Mouse (Mus musculus): ENCODE results near the gene Veph1. TPM values are rescaled to one million over a fixed set of nuclear protein-coding genes. Genes with fewer than 3 reads are reported as not detected.
A peak's percentile ranks its signal among the peaks of the same experiment; 100 is the strongest.

Gene Veph1
- polyA plus RNA-seq, 1 experiment from 2014 or later, result 0.77 TPM

DNA sequence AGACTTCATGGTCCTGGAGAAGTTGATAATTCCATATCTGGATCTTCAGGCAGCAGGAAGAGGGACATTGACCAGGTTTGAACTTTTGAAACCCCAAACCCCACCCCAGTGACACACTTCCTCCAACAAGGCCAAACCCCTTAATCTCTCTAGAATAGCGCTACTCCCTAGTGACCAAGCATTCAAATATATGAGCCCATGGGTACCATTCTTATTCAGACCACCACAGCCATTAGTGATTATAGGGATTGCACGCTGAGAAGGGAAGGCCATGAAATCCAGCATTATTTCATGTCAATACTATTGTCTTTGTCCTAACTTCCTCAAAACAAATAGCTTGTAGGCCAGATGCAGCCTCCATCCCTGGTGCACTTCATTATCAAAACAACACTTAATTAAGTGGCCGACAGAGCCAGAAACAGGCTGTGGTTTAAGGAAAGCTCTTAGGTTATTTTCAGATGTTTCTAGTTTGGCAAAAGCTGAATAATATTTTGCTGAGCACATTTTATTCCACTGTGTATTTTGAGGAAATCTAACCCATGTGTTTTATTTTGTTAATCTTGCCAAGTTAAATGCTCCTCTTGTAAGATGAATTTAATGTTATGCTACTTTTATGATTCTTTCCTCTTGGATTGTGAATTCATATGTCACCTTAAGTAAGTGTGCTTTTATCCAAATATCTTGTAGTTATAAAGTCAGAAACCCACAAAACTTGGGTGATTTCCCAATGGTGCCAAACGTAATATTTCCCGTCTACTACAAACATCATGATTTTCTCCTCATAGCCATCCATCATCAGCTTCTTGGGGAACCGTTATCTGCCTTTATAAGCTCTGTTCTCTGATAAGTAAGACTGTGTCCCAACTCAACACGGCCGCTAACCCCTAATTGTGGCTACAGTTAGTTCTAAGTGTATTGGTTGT is 18.4 kb upstream of the Veph1 start:
- no peak overlapping the region for H3K9ac ChIP-seq (ENCODE audit: low read length)
- H3K36me3 ChIP-seq (ENCODE audit: control insufficient read depth, insufficient read depth, low read length), result no peaks in the 10 kb centered on the region
- H3K27me3 ChIP-seq (ENCODE audit: control insufficient read depth, insufficient read depth, low read length), result no peaks in the 10 kb centered on the region
- 88% methylated on average over 8 of the region's 8 CpGs for WGBS
- H3K4me3 ChIP-seq (ENCODE audit: low read depth, low read length), result no peak overlapping the region
- no peak overlapping the region for H3K4me2 ChIP-seq (ENCODE audit: low read depth, severe bottlenecking)
- DNase-seq (ENCODE audit: low spot score), result no peak
- no peaks in the 10 kb centered on the region for H3K4me1 ChIP-seq (ENCODE audit: control insufficient read depth, insufficient read depth, low read length)
- ATAC-seq (ENCODE audit: insufficient number of reproducible peaks, low FRiP score, low TSS enrichment, low read depth), result no peak
- no peak overlapping the region for H3K27ac ChIP-seq (replicated peaks; ENCODE audit: low read depth, low read length)
- no peaks in the 10 kb centered on the region for H3K9me3 ChIP-seq (ENCODE audit: control insufficient read depth, low read length)

DNA sequence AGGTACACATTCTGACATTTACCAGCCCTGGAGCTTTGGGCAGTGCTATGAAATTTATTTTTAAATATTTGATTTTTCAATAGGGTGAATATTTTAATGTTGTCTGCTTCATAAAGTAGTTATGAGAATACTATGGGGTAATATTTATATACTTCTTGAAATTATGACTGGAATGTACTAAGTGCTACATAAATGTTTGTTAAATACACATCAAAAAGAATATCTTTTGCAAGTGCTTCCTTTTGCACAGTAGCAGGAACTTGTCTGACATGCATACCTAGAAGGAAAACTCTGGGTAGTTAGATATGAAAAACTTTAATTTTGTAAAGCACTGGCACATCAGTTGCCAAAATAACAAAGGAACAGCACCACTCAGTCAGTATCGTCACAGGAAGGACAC is 13.9 kb upstream of the Veph1 start:
- no peak for DNase-seq (ENCODE audit: low spot score)
- 89% methylated on average over 1 of the region's 1 CpGs for WGBS
- no peaks in the 10 kb centered on the region for H3K4me1 ChIP-seq (ENCODE audit: control insufficient read depth, insufficient read depth, low read length)

DNA sequence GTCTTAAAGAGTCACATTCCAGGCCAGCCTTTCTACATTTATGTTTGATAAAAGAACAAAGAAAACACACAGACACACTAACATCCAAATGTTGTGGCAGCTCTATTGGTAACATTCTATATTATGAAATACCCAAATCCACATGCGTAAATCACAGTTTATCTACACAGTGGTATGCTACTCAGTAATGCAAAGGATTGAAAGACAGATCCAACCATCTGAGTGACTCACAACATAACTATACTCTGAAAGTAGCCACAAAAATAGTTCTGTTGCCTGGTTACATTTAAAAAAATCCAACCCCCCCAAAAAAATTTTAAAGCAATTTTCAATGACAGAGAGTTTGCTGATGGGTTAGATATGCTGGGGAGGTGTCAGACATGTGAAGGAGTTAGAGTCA is 12.9 kb upstream of the Veph1 start:
- H3K36me3 ChIP-seq (ENCODE audit: control insufficient read depth, insufficient read depth, low read length), result no peaks in the 10 kb centered on the region
- ATAC-seq (ENCODE audit: insufficient number of reproducible peaks, low FRiP score, low TSS enrichment, low read depth), result no peak
- no peak overlapping the region for H3K4me3 ChIP-seq (ENCODE audit: low read depth, low read length)
- H3K9ac ChIP-seq (ENCODE audit: low read length), result no peak overlapping the region
- no peaks in the 10 kb centered on the region for H3K4me1 ChIP-seq (ENCODE audit: control insufficient read depth, insufficient read depth, low read length)
- no peaks in the 10 kb centered on the region for H3K27me3 ChIP-seq (ENCODE audit: control insufficient read depth, insufficient read depth, low read length)
- WGBS, result 94% methylated on average over 1 of the region's 1 CpGs
- H3K4me2 ChIP-seq (ENCODE audit: low read depth, severe bottlenecking), result no peak overlapping the region
- no peaks in the 10 kb centered on the region for H3K9me3 ChIP-seq (ENCODE audit: control insufficient read depth, low read length)
- no peak overlapping the region for H3K27ac ChIP-seq (replicated peaks; ENCODE audit: low read depth, low read length)
- no peak for DNase-seq (ENCODE audit: low spot score)

More for the DNA sequence above, 13.9 kb upstream of the Veph1 start:
- Histone ChIP-seq H3K27me3 (ENCODE audit: control insufficient read depth, insufficient read depth, low read length) (no peaks in the 10 kb centered on the region), H3K9ac (ENCODE audit: low read length) (no peak overlapping the region), H3K36me3 (ENCODE audit: control insufficient read depth, insufficient read depth, low read length) (no peaks in the 10 kb centered on the region), H3K27ac (replicated peaks; ENCODE audit: low read depth, low read length) (no peak overlapping the region), H3K4me3 (ENCODE audit: low read depth, low read length) (no peak overlapping the region), H3K9me3 (ENCODE audit: control insufficient read depth, low read length) (no peaks in the 10 kb centered on the region), H3K4me2 (ENCODE audit: low read depth, severe bottlenecking) (no peak overlapping the region)
- no peak for ATAC-seq (ENCODE audit: insufficient number of reproducible peaks, low FRiP score, low TSS enrichment, low read depth)

DNA sequence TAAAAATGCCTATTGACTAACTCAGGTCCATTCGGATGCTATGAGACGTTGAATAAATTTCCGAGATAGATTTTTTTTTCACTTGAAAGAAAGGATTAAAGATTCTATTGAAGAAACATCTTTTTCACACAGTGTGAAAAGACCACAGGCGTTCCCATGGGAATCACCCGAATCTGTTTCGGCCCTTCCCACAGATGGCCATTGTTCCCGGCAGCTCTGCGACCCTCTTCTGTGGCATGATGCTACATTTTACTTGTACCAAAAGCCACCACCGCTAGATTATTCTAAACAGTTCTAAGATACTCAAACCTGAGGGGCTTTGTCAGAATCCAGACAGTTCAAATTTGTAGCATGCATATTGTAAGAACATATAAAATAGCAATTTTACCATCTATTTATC is 1.4 kb downstream of the Veph1 start:
- 88% methylated on average over 9 of the region's 9 CpGs for WGBS
- DNase-seq (ENCODE audit: low spot score), result no peak
- H3K4me1 ChIP-seq (ENCODE audit: control insufficient read depth, insufficient read depth, low read length), result peaks cover 5% of the 10 kb centered on the region; the same call in 1 of the 2 replicates

DNA sequence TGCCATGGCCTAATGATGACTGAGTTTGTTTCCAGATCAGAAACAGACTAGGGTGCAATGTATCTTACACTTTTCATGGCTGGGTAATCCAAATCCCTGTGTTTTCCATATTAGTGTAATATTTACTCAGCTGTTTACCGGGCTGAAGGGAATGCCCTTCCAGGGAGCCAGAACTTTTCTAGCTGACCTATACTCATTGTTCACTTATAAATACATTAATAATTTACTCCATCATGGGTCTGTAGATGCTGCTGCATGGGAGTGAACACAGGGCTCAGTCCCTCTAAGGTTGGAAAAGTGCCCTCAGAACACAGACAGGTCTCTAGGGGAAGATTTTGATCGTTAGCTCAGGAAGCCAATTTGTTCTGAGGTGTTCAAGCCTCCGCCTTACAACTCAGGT is 1.9 kb downstream of the Veph1 start:
- H3K4me3 ChIP-seq (ENCODE audit: low read depth, low read length), result no peak overlapping the region
- H3K36me3 ChIP-seq (ENCODE audit: control insufficient read depth, insufficient read depth, low read length), result no peaks in the 10 kb centered on the region
- no peak overlapping the region for H3K9ac ChIP-seq (ENCODE audit: low read length)
- no peak overlapping the region for H3K4me2 ChIP-seq (ENCODE audit: low read depth, severe bottlenecking)
- peaks cover 5% of the 10 kb centered on the region; the same call in 1 of the 2 replicates for H3K4me1 ChIP-seq (ENCODE audit: control insufficient read depth, insufficient read depth, low read length)
- no peaks in the 10 kb centered on the region for H3K9me3 ChIP-seq (ENCODE audit: control insufficient read depth, low read length)
- ATAC-seq (ENCODE audit: insufficient number of reproducible peaks, low FRiP score, low TSS enrichment, low read depth), result no peak
- no peak overlapping the region for H3K27ac ChIP-seq (replicated peaks; ENCODE audit: low read depth, low read length)
- no peak for DNase-seq (ENCODE audit: low spot score)
- H3K27me3 ChIP-seq (ENCODE audit: control insufficient read depth, insufficient read depth, low read length), result no peaks in the 10 kb centered on the region
- 87% methylated on average over 3 of the region's 3 CpGs for WGBS

More for the DNA sequence above, 1.4 kb downstream of the Veph1 start:
- Histone ChIP-seq H3K36me3 (ENCODE audit: control insufficient read depth, insufficient read depth, low read length) (no peaks in the 10 kb centered on the region), H3K9ac (ENCODE audit: low read length) (no peak overlapping the region), H3K4me2 (ENCODE audit: low read depth, severe bottlenecking) (no peak overlapping the region), H3K27me3 (ENCODE audit: control insufficient read depth, insufficient read depth, low read length) (no peaks in the 10 kb centered on the region), H3K27ac (replicated peaks; ENCODE audit: low read depth, low read length) (no peak overlapping the region), H3K4me3 (ENCODE audit: low read depth, low read length) (no peak overlapping the region), H3K9me3 (ENCODE audit: control insufficient read depth, low read length) (no peaks in the 10 kb centered on the region)
- ATAC-seq (ENCODE audit: insufficient number of reproducible peaks, low FRiP score, low TSS enrichment, low read depth), result no peak

DNA sequence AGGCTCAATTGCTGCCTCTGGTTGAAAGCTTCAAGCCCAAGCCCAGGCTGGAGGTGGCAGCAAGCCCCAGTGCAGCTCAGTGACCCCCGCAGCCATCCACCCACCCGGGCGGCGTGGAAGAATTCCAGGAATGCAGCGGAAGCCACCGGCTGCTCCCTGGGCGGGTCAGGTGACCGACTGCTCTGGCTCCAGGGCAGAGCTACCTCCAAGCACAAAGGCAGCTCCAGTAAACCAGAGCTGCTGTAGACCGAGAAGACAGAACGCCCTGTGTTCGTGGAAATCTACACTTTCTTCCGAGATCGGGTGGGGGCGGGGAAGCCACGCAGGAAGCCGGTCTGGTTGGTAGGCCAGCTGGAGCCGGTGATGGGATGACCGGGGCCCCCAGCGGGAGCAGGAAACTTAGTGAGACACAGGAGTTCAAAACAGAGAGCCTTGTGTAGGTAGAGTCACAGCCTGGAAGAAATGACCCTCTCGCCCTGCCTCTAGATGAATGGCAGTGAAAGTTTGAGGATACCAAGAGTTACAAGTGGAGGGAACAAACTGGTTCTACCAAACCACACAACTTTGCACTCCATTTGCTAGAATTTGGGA is 4.2 kb downstream of the Veph1 start:
- no peaks in the 10 kb centered on the region for H3K36me3 ChIP-seq (ENCODE audit: control insufficient read depth, insufficient read depth, low read length)
- no peaks in the 10 kb centered on the region for H3K9me3 ChIP-seq (ENCODE audit: control insufficient read depth, low read length)
- ATAC-seq (ENCODE audit: insufficient number of reproducible peaks, low FRiP score, low TSS enrichment, low read depth) (peak; percentile 89), DNase-seq (ENCODE audit: low spot score) (peak; percentile 89)
- peak overlapping the region; percentile 49 for H3K9ac ChIP-seq (ENCODE audit: low read length)
- 0 out of 2 replicates have a peak overlapping the region, but pooled peaks have one; percentile 5 for H3K4me3 ChIP-seq (ENCODE audit: low read depth, low read length)
- WGBS, result 4% methylated on average over 20 of the region's 20 CpGs
- H3K27ac ChIP-seq (replicated peaks; ENCODE audit: low read depth, low read length), result peak overlapping the region; percentile 91
- no peaks in the 10 kb centered on the region for H3K27me3 ChIP-seq (ENCODE audit: control insufficient read depth, insufficient read depth, low read length)
- H3K4me1 ChIP-seq (ENCODE audit: control insufficient read depth, insufficient read depth, low read length), result peaks cover 5% of the 10 kb centered on the region; the same call in 1 of the 2 replicates
- peak overlapping the region; percentile 41 for H3K4me2 ChIP-seq (ENCODE audit: low read depth, severe bottlenecking)

DNA sequence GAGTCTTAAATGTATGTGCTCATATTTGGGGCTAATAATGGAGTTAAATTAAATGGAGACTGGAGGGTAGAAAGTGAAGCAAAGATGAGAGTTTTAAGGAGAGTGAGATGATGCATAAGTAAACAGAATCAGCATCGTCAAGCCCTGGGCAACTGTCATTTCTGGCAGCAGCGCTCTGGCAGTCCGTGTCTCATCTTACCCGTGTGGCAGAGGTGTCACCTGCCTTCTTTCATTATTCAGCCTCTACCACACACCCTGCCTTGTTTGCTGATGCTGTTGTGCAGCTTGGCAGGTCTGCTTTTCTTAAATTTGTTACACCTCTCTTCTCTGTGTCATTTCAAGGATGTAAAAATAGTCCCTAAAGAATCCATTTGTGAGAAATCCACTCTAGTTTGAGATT is 33.4 kb downstream of the Veph1 start:
- Histone ChIP-seq H3K4me2 (ENCODE audit: low read depth, severe bottlenecking) (no peak overlapping the region), H3K36me3 (ENCODE audit: control insufficient read depth, insufficient read depth, low read length) (no peaks in the 10 kb centered on the region), H3K9ac (ENCODE audit: low read length) (no peak overlapping the region), H3K27me3 (ENCODE audit: control insufficient read depth, insufficient read depth, low read length) (no peaks in the 10 kb centered on the region), H3K4me1 (ENCODE audit: control insufficient read depth, insufficient read depth, low read length) (no peaks in the 10 kb centered on the region), H3K27ac (replicated peaks; ENCODE audit: low read depth, low read length) (no peak overlapping the region), H3K9me3 (ENCODE audit: control insufficient read depth, low read length) (no peaks in the 10 kb centered on the region), H3K4me3 (ENCODE audit: low read depth, low read length) (no peak overlapping the region)
- DNase-seq (ENCODE audit: low spot score) (no peak), ATAC-seq (ENCODE audit: insufficient number of reproducible peaks, low FRiP score, low TSS enrichment, low read depth) (no peak)
- WGBS, result 80% methylated on average over 4 of the region's 4 CpGs

DNA sequence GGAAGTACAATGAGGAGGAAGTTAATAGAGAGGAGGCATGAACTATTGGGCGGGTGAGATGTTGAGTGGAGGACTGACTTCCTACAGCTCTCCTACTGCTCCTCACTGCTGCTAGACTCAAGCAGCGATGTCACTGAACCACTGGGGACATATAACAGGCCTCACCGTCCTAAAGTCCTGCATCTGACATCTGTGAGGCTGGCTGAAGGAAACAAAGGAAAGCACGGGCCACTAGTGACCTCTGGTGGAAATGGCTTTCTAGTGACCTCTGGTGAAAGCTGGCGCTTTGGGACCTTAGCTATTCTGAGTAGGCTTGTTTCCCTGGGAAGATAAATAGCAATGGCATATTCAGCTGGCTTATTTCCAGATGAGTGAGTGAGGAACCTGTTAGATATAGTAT is 34.3 kb downstream of the Veph1 start:
- no peak overlapping the region for H3K4me3 ChIP-seq (ENCODE audit: low read depth, low read length)
- no peak overlapping the region for H3K27ac ChIP-seq (replicated peaks; ENCODE audit: low read depth, low read length)
- no peak overlapping the region for H3K4me2 ChIP-seq (ENCODE audit: low read depth, severe bottlenecking)
- ATAC-seq (ENCODE audit: insufficient number of reproducible peaks, low FRiP score, low TSS enrichment, low read depth) (0 out of 2 replicates have a peak, but pooled peaks have one; percentile 35), DNase-seq (ENCODE audit: low spot score) (peak; percentile 60)
- WGBS, result 27% methylated on average over 5 of the region's 5 CpGs
- no peaks in the 10 kb centered on the region for H3K27me3 ChIP-seq (ENCODE audit: control insufficient read depth, insufficient read depth, low read length)
- H3K9ac ChIP-seq (ENCODE audit: low read length), result no peak overlapping the region
- H3K36me3 ChIP-seq (ENCODE audit: control insufficient read depth, insufficient read depth, low read length), result no peaks in the 10 kb centered on the region
- H3K9me3 ChIP-seq (ENCODE audit: control insufficient read depth, low read length), result no peaks in the 10 kb centered on the region
- no peaks in the 10 kb centered on the region for H3K4me1 ChIP-seq (ENCODE audit: control insufficient read depth, insufficient read depth, low read length)
